Mouse (Mus musculus): ENCODE results near the gene Sema6c. TPM values are rescaled to one million over a fixed set of nuclear protein-coding genes. Genes with fewer than 3 reads are reported as not detected.

The Sema6c gene
- polyA plus RNA-seq, 1 experiment from 2014 or later: 5.8 TPM

GRCm38 (mm10) chr3:95186100-95186499 is 25.8 kb downstream of the Sema6c start:
- H3K4me1 ChIP-seq (ENCODE audit: control insufficient read depth in 2 of 2, insufficient read depth in 2 of 2, low read length in 2 of 2): no peaks in the 10 kb centered on the region
- H3K9ac ChIP-seq (ENCODE audit: low read length): no peak overlapping the region
- H3K27ac ChIP-seq (replicated peaks in 1 of 2; ENCODE audit: control insufficient read depth in 1 of 2, insufficient read depth in 1 of 2, low read depth in 2 of 2, low read length in 2 of 2): no peak overlapping the region
- peaks cover 69% of the 10 kb centered on the region for H3K36me3 ChIP-seq (ENCODE audit: control insufficient read depth, insufficient read depth, low read length)
- H3K27me3 ChIP-seq (ENCODE audit: control insufficient read depth, insufficient read depth, low read length): no peaks in the 10 kb centered on the region
- WGBS: 97% methylated on average over 2 of the region's 2 CpGs
- H3K4me3 ChIP-seq (ENCODE audit: control insufficient read depth in 1 of 2, insufficient read depth in 1 of 2, low read depth in 1 of 2, low read length in 2 of 2): no peak overlapping the region
- ATAC-seq (ENCODE audit: insufficient number of reproducible peaks, insufficient read depth, low FRiP score, low read depth): no peak
- no peak overlapping the region for H3K4me2 ChIP-seq (ENCODE audit: low read length)
- H3K9me3 ChIP-seq (ENCODE audit: control insufficient read depth, low read length): no peaks in the 10 kb centered on the region

GRCm38 (mm10) chr3:95186888-95187287 is 26.6 kb downstream of the Sema6c start:
- Histone ChIP-seq H3K4me1 (ENCODE audit: control insufficient read depth in 2 of 2, insufficient read depth in 2 of 2, low read length in 2 of 2) (no peaks in the 10 kb centered on the region), H3K4me3 (ENCODE audit: control insufficient read depth in 1 of 2, insufficient read depth in 1 of 2, low read depth in 1 of 2, low read length in 2 of 2) (no peak overlapping the region), H3K36me3 (ENCODE audit: control insufficient read depth, insufficient read depth, low read length) (peaks cover 76% of the 10 kb centered on the region), H3K4me2 (ENCODE audit: low read length) (no peak overlapping the region), H3K27me3 (ENCODE audit: control insufficient read depth, insufficient read depth, low read length) (no peaks in the 10 kb centered on the region), H3K27ac (replicated peaks in 1 of 2; ENCODE audit: control insufficient read depth in 1 of 2, insufficient read depth in 1 of 2, low read depth in 2 of 2, low read length in 2 of 2) (no peak overlapping the region), H3K9me3 (ENCODE audit: control insufficient read depth, low read length) (no peaks in the 10 kb centered on the region), H3K9ac (ENCODE audit: low read length) (no peak overlapping the region)
- 77% methylated on average over 6 of the region's 6 CpGs for WGBS
- ATAC-seq (ENCODE audit: insufficient number of reproducible peaks, insufficient read depth, low FRiP score, low read depth): no peak

- Histone ChIP-seq H3K4me1 (ENCODE audit: control insufficient read depth in 2 of 2, insufficient read depth in 2 of 2, low read length in 2 of 2) (no peaks in the 10 kb centered on the region), H3K9me3 (ENCODE audit: control insufficient read depth, low read length) (no peaks in the 10 kb centered on the region), H3K9ac (ENCODE audit: low read length) (no peak overlapping the region), H3K4me2 (ENCODE audit: low read length) (no peak overlapping the region), H3K4me3 (ENCODE audit: control insufficient read depth in 1 of 2, insufficient read depth in 1 of 2, low read depth in 1 of 2, low read length in 2 of 2) (no peak overlapping the region), H3K27me3 (ENCODE audit: control insufficient read depth, insufficient read depth, low read length) (no peaks in the 10 kb centered on the region), H3K27ac (replicated peaks in 1 of 2; ENCODE audit: control insufficient read depth in 1 of 2, insufficient read depth in 1 of 2, low read depth in 2 of 2, low read length in 2 of 2) (no peak overlapping the region), H3K36me3 (ENCODE audit: control insufficient read depth, insufficient read depth, low read length) (peaks cover 82% of the 10 kb centered on the region)
- WGBS: 83% methylated on average over 6 of the region's 6 CpGs
- no peak for ATAC-seq (ENCODE audit: insufficient number of reproducible peaks, insufficient read depth, low FRiP score, low read depth)
Measured at GRCm38 (mm10) chr3:95194721-95195135, 34.5 kb downstream of the Sema6c start.

GRCm38 (mm10) chr3:95195772-95196171 is 35.5 kb downstream of the Sema6c start:
- H3K9me3 ChIP-seq (ENCODE audit: control insufficient read depth, low read length): no peaks in the 10 kb centered on the region
- no peak overlapping the region for H3K9ac ChIP-seq (ENCODE audit: low read length)
- WGBS: 82% methylated on average over 2 of the region's 2 CpGs
- no peaks in the 10 kb centered on the region for H3K27me3 ChIP-seq (ENCODE audit: control insufficient read depth, insufficient read depth, low read length)
- peaks cover 84% of the 10 kb centered on the region for H3K36me3 ChIP-seq (ENCODE audit: control insufficient read depth, insufficient read depth, low read length)
- no peak overlapping the region for H3K4me3 ChIP-seq (ENCODE audit: control insufficient read depth in 1 of 2, insufficient read depth in 1 of 2, low read depth in 1 of 2, low read length in 2 of 2)
- H3K27ac ChIP-seq (replicated peaks in 1 of 2; ENCODE audit: control insufficient read depth in 1 of 2, insufficient read depth in 1 of 2, low read depth in 2 of 2, low read length in 2 of 2): no peak overlapping the region
- no peaks in the 10 kb centered on the region for H3K4me1 ChIP-seq (ENCODE audit: control insufficient read depth in 2 of 2, insufficient read depth in 2 of 2, low read length in 2 of 2)
- no peak overlapping the region for H3K4me2 ChIP-seq (ENCODE audit: low read length)
- ATAC-seq (ENCODE audit: insufficient number of reproducible peaks, insufficient read depth, low FRiP score, low read depth): no peak

GRCm38 (mm10) chr3:95199101-95199500 is 38.8 kb downstream of the Sema6c start:
- no peak overlapping the region for H3K27ac ChIP-seq (replicated peaks in 1 of 2; ENCODE audit: control insufficient read depth in 1 of 2, insufficient read depth in 1 of 2, low read depth in 2 of 2, low read length in 2 of 2)
- no peak overlapping the region for H3K9ac ChIP-seq (ENCODE audit: low read length)
- no peak for ATAC-seq (ENCODE audit: insufficient number of reproducible peaks, insufficient read depth, low FRiP score, low read depth)
- no peak overlapping the region for H3K4me2 ChIP-seq (ENCODE audit: low read length)
- no peaks in the 10 kb centered on the region for H3K4me1 ChIP-seq (ENCODE audit: control insufficient read depth in 2 of 2, insufficient read depth in 2 of 2, low read length in 2 of 2)
- H3K27me3 ChIP-seq (ENCODE audit: control insufficient read depth, insufficient read depth, low read length): no peaks in the 10 kb centered on the region
- no peaks in the 10 kb centered on the region for H3K9me3 ChIP-seq (ENCODE audit: control insufficient read depth, low read length)
- H3K4me3 ChIP-seq (ENCODE audit: control insufficient read depth in 1 of 2, insufficient read depth in 1 of 2, low read depth in 1 of 2, low read length in 2 of 2): no peak overlapping the region
- peaks cover 98% of the 10 kb centered on the region for H3K36me3 ChIP-seq (ENCODE audit: control insufficient read depth, insufficient read depth, low read length)
- 76% methylated on average over 1 of the region's 1 CpGs for WGBS

GRCm38 (mm10) chr3:95200132-95200531 is 39.9 kb downstream of the Sema6c start:
- no peak overlapping the region for H3K27ac ChIP-seq (replicated peaks in 1 of 2; ENCODE audit: control insufficient read depth in 1 of 2, insufficient read depth in 1 of 2, low read depth in 2 of 2, low read length in 2 of 2)
- H3K27me3 ChIP-seq (ENCODE audit: control insufficient read depth, insufficient read depth, low read length): no peaks in the 10 kb centered on the region
- no peaks in the 10 kb centered on the region for H3K4me1 ChIP-seq (ENCODE audit: control insufficient read depth in 2 of 2, insufficient read depth in 2 of 2, low read length in 2 of 2)
- H3K4me2 ChIP-seq (ENCODE audit: low read length): no peak overlapping the region
- peaks cover 99% of the 10 kb centered on the region for H3K36me3 ChIP-seq (ENCODE audit: control insufficient read depth, insufficient read depth, low read length)
- no peak overlapping the region for H3K9ac ChIP-seq (ENCODE audit: low read length)
- ATAC-seq (ENCODE audit: insufficient number of reproducible peaks, insufficient read depth, low FRiP score, low read depth): no peak
- no peak overlapping the region for H3K4me3 ChIP-seq (ENCODE audit: control insufficient read depth in 1 of 2, insufficient read depth in 1 of 2, low read depth in 1 of 2, low read length in 2 of 2)
- H3K9me3 ChIP-seq (ENCODE audit: control insufficient read depth, low read length): no peaks in the 10 kb centered on the region
- 88% methylated on average over 7 of the region's 7 CpGs for WGBS

- peaks cover 99% of the 10 kb centered on the region for H3K36me3 ChIP-seq (ENCODE audit: control insufficient read depth, insufficient read depth, low read length)
- no peaks in the 10 kb centered on the region for H3K9me3 ChIP-seq (ENCODE audit: control insufficient read depth, low read length)
- no peaks in the 10 kb centered on the region for H3K4me1 ChIP-seq (ENCODE audit: control insufficient read depth in 2 of 2, insufficient read depth in 2 of 2, low read length in 2 of 2)
- no peak for ATAC-seq (ENCODE audit: insufficient number of reproducible peaks, insufficient read depth, low FRiP score, low read depth)
- no peak overlapping the region for H3K9ac ChIP-seq (ENCODE audit: low read length)
- 76% methylated on average over 2 of the region's 2 CpGs for whole genome bisulfite sequencing
- H3K27ac ChIP-seq (replicated peaks in 1 of 2; ENCODE audit: control insufficient read depth in 1 of 2, insufficient read depth in 1 of 2, low read depth in 2 of 2, low read length in 2 of 2): no peak overlapping the region
- no peaks in the 10 kb centered on the region for H3K27me3 ChIP-seq (ENCODE audit: control insufficient read depth, insufficient read depth, low read length)
- no peak overlapping the region for H3K4me2 ChIP-seq (ENCODE audit: low read length)
- no peak overlapping the region for H3K4me3 ChIP-seq (ENCODE audit: control insufficient read depth in 1 of 2, insufficient read depth in 1 of 2, low read depth in 1 of 2, low read length in 2 of 2)
Measured at GRCm38 (mm10) chr3:95200562-95200961, 40.3 kb downstream of the Sema6c start.

GRCm38 (mm10) chr3:95203880-95204279 is 43.6 kb downstream of the Sema6c start:
- Histone ChIP-seq H3K4me1 (ENCODE audit: control insufficient read depth in 2 of 2, insufficient read depth in 2 of 2, low read length in 2 of 2) (no peaks in the 10 kb centered on the region), H3K36me3 (ENCODE audit: control insufficient read depth, insufficient read depth, low read length) (peaks cover 95% of the 10 kb centered on the region), H3K4me2 (ENCODE audit: low read length) (no peak overlapping the region), H3K4me3 (ENCODE audit: control insufficient read depth in 1 of 2, insufficient read depth in 1 of 2, low read depth in 1 of 2, low read length in 2 of 2) (no peak overlapping the region), H3K9ac (ENCODE audit: low read length) (no peak overlapping the region), H3K27ac (replicated peaks in 1 of 2; ENCODE audit: control insufficient read depth in 1 of 2, insufficient read depth in 1 of 2, low read depth in 2 of 2, low read length in 2 of 2) (no peak overlapping the region), H3K27me3 (ENCODE audit: control insufficient read depth, insufficient read depth, low read length) (no peaks in the 10 kb centered on the region), H3K9me3 (ENCODE audit: control insufficient read depth, low read length) (no peaks in the 10 kb centered on the region)
- WGBS: 89% methylated on average over 6 of the region's 6 CpGs
- ATAC-seq (ENCODE audit: insufficient number of reproducible peaks, insufficient read depth, low FRiP score, low read depth): no peak

Measured in heart, embryonic 14.5 days (tissue).